Mouse (Mus musculus) mouse trophoblast stem cell (cell line): Measurements from ENCODE around the gene Cdc20b.
"Not testable (repeated sequence)": the region's sequence is repeated elsewhere in the genome, so short reads cannot be mapped to it uniquely, and the experiment has no call there.

Source experiments
- in situ Hi-C, 2 experiments: fragments of 300-500 bp; cut with MseI, MboI; formaldehyde crosslinking; loops; 2 replicates in 1 of 2; 3 replicates in 1 of 2; pipeline ENCODE4 v1.15.1; 2025

Gene Cdc20b

DNA sequence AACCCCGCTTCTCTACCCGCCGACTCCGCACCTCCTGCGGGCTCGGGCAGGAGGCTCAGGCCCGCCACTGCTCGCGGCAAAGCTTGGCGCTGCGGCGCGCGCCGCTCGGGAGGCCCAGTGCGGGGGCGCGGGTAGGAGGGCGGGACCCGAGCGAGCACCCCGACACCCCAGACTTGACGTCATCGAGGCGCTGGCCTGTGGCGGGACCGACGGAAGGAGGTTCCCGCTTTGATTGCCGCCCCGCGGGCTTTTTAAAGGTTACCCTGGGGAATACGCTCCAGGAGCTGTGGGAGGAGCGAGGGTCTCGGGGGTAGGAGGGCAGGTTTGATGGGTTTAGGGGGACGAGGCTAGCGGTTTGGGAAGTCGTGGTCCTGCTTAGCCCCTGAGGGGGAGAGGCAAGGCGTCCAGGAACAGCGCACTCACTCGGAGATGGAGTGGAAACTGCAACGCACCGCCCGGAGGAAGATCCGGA is at the start of gene Cdc20b:
Cdc20b (plus strand) TSS at position 162 of the 472 bp plus-strand sequence.
- in situ Hi-C loops = no loop called here

GRCm38 (mm10) chr13:112985605-112986450 is 49.1 kb upstream of the Cdc20b start:
- in situ Hi-C loops = no loop called here

DNA sequence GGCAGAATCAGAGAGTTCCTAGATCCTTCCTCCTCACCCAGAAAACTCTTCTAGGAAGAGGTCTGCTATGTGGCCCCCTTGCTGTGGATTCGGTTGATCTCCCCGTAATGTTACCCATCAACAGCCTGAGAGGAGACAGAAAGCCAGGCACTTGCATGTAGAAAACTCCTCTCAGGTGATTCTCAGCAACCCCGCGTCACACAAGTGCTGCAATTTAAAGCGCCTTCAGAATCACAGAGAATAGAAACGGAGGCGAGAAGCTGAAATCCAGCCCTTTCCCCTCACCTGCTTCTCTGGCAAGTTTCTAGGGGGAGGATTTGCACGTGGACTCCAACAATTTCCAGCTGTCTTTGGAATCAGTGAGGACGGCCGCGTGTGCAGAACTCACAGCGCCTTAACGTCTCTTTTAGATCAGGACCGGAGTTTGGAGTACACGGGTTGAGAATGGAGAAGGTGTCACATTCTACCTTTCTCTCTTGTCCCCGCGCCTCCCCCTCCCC is 48.4 kb upstream of the Cdc20b start:
- in situ Hi-C loops = no loop called here

DNA sequence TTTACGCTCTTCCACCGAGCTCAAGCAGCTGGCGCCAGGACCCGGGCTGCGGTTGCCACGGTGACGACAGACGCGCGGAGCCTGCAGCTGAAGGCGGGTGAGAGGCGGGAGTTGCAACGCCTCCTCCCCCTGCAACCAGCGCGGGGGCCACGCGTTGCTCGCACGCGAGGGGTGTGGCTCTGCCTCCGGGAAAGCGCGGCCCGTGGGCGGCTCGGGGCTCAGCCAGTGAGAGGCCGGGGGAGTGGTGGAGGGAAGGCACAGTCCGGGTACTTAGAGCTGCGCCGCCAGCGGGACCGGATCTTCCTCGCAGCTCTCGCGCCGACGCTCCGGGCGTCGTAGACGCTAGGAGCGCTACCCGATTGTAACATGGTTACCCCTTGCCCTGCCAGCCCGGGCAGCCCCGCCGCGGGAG is 47.4 kb upstream of the Cdc20b start, which contains the start of gene Ccno:
Ccno (plus strand) TSS at position 271 of the 412 bp plus-strand sequence.
- in situ Hi-C loops = no loop called here

- in situ Hi-C loops = no loop called here
These were observed 46.9 kb upstream of the Cdc20b start for GRCm38 (mm10) chr13:112987991-112988390.

- in situ Hi-C loops = no loop called here
These were observed 46.0 kb upstream of the Cdc20b start for GRCm38 (mm10) chr13:112988866-112989265.

GRCm38 (mm10) chr13:112989541-112989940 is 45.4 kb upstream of the Cdc20b start:
- in situ Hi-C loops = no loop called here

- in situ Hi-C loops = no loop called here
These were observed 44.6 kb upstream of the Cdc20b start for GRCm38 (mm10) chr13:112990346-112990745.

- in situ Hi-C loops = no loop called here
These were observed 41.3 kb upstream of the Cdc20b start, which contains the start of gene Mcidas for GRCm38 (mm10) chr13:112993531-112994152. Mcidas (plus strand) TSS chr13:112993845.

DNA sequence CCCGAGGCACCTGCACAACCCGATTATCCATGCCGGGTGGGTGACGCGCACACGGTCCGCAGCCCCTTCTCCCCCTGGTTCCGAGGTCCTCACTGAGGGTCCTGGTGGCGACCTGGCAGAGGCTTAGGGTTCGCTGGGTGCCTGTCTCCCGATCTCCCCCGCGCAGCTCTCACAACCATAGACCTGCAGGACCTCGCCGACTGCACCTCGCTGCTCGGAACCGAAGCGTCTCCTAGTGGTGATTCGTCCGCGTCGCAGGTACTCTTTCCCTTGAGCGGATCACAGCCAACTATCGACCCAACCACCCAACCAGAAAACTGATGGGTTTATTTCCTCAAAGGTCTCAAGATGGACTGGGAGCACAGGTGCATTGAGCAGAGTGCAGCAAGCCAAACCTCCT is 40.7 kb upstream of the Cdc20b start:
- in situ Hi-C loops = no loop called here

GRCm38 (mm10) chr13:112996407-112996806 is 38.5 kb upstream of the Cdc20b start:
- in situ Hi-C loops = no loop called here

GRCm38 (mm10) chr13:112997369-112997768 is 37.5 kb upstream of the Cdc20b start:
- in situ Hi-C loops = no loop called here

GRCm38 (mm10) chr13:112998427-112999201 is 36.3 kb upstream of the Cdc20b start:
- in situ Hi-C loops = no loop called here

DNA sequence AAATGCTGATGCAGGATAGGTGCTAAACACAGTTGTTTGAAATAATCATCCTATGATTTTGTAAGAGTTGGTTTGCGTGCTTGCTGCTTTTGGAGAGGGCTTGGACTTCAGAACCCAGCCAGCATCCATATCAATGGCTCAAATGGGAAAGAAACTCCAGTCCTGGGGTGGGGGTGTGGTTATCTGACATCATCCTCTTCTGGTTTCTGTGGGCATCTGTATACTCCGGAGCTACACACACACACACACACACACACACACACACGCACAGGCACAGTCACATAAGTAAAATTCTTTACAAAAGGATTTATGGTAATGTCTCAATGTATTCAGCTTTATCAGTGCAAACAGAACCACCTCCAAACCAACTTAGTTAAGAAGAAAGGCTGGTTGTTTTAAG is 34.8 kb upstream of the Cdc20b start:
- in situ Hi-C loops = no loop called here

- in situ Hi-C loops = no loop called here
These were observed 34.2 kb upstream of the Cdc20b start for GRCm38 (mm10) chr13:113000576-113001318.

DNA sequence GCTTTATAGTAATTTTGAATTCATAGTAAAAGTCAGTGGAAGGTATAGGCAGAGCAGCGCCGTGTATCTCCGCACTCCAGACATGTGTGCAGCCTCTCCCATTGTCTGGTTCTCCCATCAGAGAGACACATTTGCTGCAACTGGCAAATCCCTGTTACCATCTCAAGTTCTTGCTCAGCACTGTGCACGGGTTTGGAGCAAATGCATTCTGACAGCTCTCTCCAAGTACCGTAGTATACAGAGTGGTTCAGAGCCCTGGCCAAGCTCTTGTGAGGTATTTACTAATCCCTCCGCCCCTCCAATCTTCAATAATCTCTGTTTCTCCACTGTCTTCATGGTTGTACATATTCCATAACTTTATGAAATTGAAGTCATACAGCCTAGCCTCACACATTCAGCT is 22.2 kb upstream of the Cdc20b start:
- in situ Hi-C loops = no loop called here

DNA sequence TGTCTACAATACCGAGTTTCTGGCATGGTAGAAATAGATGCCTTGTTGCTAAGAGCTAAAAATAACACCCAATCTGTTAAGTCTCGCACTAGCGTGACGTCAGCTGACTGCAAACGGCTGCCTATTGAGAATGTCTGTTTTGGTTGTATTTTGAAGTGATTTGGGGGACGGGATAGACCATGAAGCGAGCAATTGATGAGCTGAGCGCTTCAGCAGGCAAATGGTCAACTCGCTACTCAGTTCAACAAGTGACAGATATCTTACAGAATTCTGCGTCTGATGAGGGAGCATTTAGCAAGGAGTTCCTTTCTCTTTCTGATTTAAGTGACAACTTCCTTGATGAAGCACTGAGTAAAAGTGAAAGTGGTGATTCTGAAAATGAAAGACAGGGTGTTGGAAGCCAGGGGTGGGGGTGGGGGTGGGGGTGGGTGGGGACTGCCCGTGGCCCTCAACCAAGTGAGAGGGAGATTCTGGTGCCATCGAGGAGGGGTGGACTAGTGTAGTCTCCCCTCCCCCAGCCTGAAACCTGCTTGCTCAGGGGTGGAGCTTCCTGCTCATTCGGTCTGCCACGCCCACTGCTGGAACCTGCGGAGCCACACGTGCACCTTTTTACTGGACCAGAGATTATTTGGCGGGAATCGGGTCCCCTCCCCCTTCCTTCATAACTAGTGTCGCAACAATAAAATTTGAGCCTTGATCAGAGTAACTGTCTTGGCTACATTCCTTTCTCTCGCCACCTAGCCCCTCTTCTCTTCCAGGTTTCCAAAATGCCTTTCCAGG is 21.5 kb upstream of the Cdc20b start:
- in situ Hi-C loops = not testable (repeated sequence)

- in situ Hi-C loops = no loop called here
These were observed 13.4 kb upstream of the Cdc20b start for GRCm38 (mm10) chr13:113021521-113021920.

DNA sequence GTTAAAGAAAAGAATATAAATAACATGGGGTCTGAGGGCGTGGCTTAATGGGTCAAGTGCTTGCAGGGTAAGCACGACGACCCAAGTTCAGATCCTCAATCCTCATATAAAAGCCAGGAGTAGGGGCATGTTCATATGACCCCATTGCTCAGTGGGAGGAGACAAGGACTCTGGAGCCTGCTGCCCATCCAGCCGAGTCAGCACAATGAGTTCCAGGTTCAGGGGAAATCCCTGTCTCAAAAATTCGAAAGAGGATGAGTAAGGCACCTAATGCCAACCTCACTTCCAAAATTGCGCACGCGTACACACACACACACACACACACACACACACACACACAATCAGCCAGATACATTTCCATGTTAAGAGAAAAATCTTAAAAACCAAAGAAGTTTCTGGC is 12.4 kb upstream of the Cdc20b start:
- in situ Hi-C loops = no loop called here
